Mouse (Mus musculus): ENCODE measurements around the gene Bcl2a1b. TPM values are rescaled to one million over a fixed set of nuclear protein-coding genes. Genes with fewer than 3 reads are reported as not detected.

Bcl2a1b gene
- total RNA-seq, 1 experiment, result 0.80 TPM

GRCm38 (mm10) chr9:89253400-89253799 lies 54.4 kb downstream of the Bcl2a1b start:
- TF ChIP-seq CHD2 (IDR thresholded peaks at IDR 0.05; ENCODE audit: low read depth, low read length), result no peak
- TF ChIP-seq HCFC1 (IDR thresholded peaks at IDR 0.05; ENCODE audit: borderline replicate concordance, insufficient read depth, low read length), result no peak
- TF ChIP-seq ZC3H11A (IDR thresholded peaks at IDR 0.05; ENCODE audit: borderline replicate concordance, low read depth, low read length), result no peak
- TF ChIP-seq ZNF384 (IDR thresholded peaks at IDR 0.05; ENCODE audit: low read depth, low read length), result no peak
- no peak for TF ChIP-seq MAFK (IDR thresholded peaks at IDR 0.05; ENCODE audit: insufficient read depth, low read depth, low read length)
- in situ Hi-C loops (cut with MboI; ENCODE audit: low sequenced_read_pairs in 2 of 2, unreplicated experiment in 2 of 2), result no loop called here
- Histone ChIP-seq H3K27ac (ENCODE audit: insufficient read depth, low read depth, low read length, poor library complexity, severe bottlenecking) (no peak overlapping the region), H3K9me3 (ENCODE audit: control insufficient read depth, insufficient read depth, low read depth, low read length) (no peaks in the 10 kb centered on the region), H3K36me3 (ENCODE audit: control insufficient read depth, insufficient read depth, low read length, poor library complexity, severe bottlenecking) (no peaks in the 10 kb centered on the region), H3K9ac (ENCODE audit: insufficient read depth, low read depth, low read length, poor library complexity, severe bottlenecking) (no peak overlapping the region), H3K4me3 (ENCODE audit: insufficient read depth in 1 of 2, low read depth in 1 of 2, low read length in 2 of 2, poor library complexity in 1 of 2, severe bottlenecking in 1 of 2) (no peak overlapping the region), H3K4me1 (ENCODE audit: control insufficient read depth in 2 of 2, insufficient read depth in 2 of 2, low read length in 2 of 2, poor library complexity in 1 of 2) (no peaks in the 10 kb centered on the region)
- DNase-seq (ENCODE audit: low read depth, low spot score), result no peak

GRCm38 (mm10) chr9:89256556-89257335 lies 57.7 kb downstream of the Bcl2a1b start:
- in situ Hi-C loops (cut with MboI; ENCODE audit: low sequenced_read_pairs in 2 of 2, unreplicated experiment in 2 of 2), result no loop called here
- no peak for TF ChIP-seq HCFC1 (IDR thresholded peaks at IDR 0.05; ENCODE audit: borderline replicate concordance, insufficient read depth, low read length)
- TF ChIP-seq ZNF384 (IDR thresholded peaks at IDR 0.05; ENCODE audit: low read depth, low read length), result no peak
- TF ChIP-seq ZC3H11A (IDR thresholded peaks at IDR 0.05; ENCODE audit: borderline replicate concordance, low read depth, low read length), result no peak
- no peak for TF ChIP-seq MAFK (IDR thresholded peaks at IDR 0.05; ENCODE audit: insufficient read depth, low read depth, low read length)
- no peak for TF ChIP-seq CHD2 (IDR thresholded peaks at IDR 0.05; ENCODE audit: low read depth, low read length)

More at GRCm38 (mm10) chr9:89256556-89257335, 57.7 kb downstream of the Bcl2a1b start:
- H3K36me3 ChIP-seq (ENCODE audit: control insufficient read depth, insufficient read depth, low read length, poor library complexity, severe bottlenecking), result no peaks in the 10 kb centered on the region
- no peaks in the 10 kb centered on the region for H3K4me1 ChIP-seq (ENCODE audit: control insufficient read depth in 2 of 2, insufficient read depth in 2 of 2, low read length in 2 of 2, poor library complexity in 1 of 2)
- no peak overlapping the region for H3K27ac ChIP-seq (ENCODE audit: insufficient read depth, low read depth, low read length, poor library complexity, severe bottlenecking)
- H3K9ac ChIP-seq (ENCODE audit: insufficient read depth, low read depth, low read length, poor library complexity, severe bottlenecking), result no peak overlapping the region
- no peak overlapping the region for H3K4me3 ChIP-seq (ENCODE audit: insufficient read depth in 1 of 2, low read depth in 1 of 2, low read length in 2 of 2, poor library complexity in 1 of 2, severe bottlenecking in 1 of 2)
- DNase-seq (ENCODE audit: low read depth, low spot score), result no peak
- H3K9me3 ChIP-seq (ENCODE audit: control insufficient read depth, insufficient read depth, low read depth, low read length), result no peaks in the 10 kb centered on the region

Other genes starting within 250 kb of the Bcl2a1b start
- gene Bcl2a1a, start 242.3 kb upstream of the Bcl2a1b start, total RNA-seq (2012; rRNA removed), result 0.85 TPM in 1 of 2 replicates, not detected in the other
- 0.53 and 1.4 TPM in 2 replicates for gene Trim43b, start 106.4 kb upstream of the Bcl2a1b start, total RNA-seq (2012; rRNA removed)
- not detected in 2 replicates for gene Gm29094, start 170 bp downstream of the Bcl2a1b start, total RNA-seq (2012; rRNA removed)
- 4.4 and 11.5 TPM in 2 replicates for gene Mthfs, start 11.5 kb downstream of the Bcl2a1b start, total RNA-seq (2012; rRNA removed)

Measured in ES-E14 (cell line).